Mouse (Mus musculus): ENCODE data around the gene Gm10799.

GRCm38 (mm10) chr2:104096256-104096655 is 27.9 kb upstream of the Gm10799 start:
- TF ChIP-seq POLR2A (IDR thresholded peaks at IDR 0.05; ENCODE audit: insufficient read depth, low read depth, low read length) (no peak), CTCF (IDR thresholded peaks at IDR 0.05; ENCODE audit: insufficient read depth, low read depth, low read length) (no peak)
